Mouse (Mus musculus) embryonic fibroblast, embryonic 13.5 days (primary cell): ENCODE measurements around the gene Pkp2.

Experiments used
- CTCF ChIP-seq: IDR thresholded peaks from 2 replicates; pipeline ENCODE4 v1.5.1; 2011; ENCODE audit warnings: mild to moderate bottlenecking, control low read depth, low read length, moderate library complexity, borderline replicate concordance; ENCODE audit not compliant: insufficient read depth
- POLR2A ChIP-seq: IDR thresholded peaks from 2 replicates; pipeline ENCODE4 v1.6.1; 2011; ENCODE audit warnings: low read depth, mild to moderate bottlenecking, control low read depth, low read length, moderate library complexity

- TF ChIP-seq POLR2A = no peak
- TF ChIP-seq CTCF = no peak
Measured at GRCm38 (mm10) chr16:16213761-16214305, 715 bp downstream of the Pkp2 start.
